Mouse (Mus musculus) testis, postnatal 10 days (tissue): ENCODE measurements around the gene C1ra.
"Not testable (repeated sequence)": the region's sequence is repeated elsewhere in the genome, so short reads cannot be mapped to it uniquely, and the experiment has no call there.

Source experiments
- DNase-seq: peaks from one replicate; pipeline ENCODE4 v3.0.0; 2021; ENCODE audit warnings: low spot score

The C1ra gene

DNA sequence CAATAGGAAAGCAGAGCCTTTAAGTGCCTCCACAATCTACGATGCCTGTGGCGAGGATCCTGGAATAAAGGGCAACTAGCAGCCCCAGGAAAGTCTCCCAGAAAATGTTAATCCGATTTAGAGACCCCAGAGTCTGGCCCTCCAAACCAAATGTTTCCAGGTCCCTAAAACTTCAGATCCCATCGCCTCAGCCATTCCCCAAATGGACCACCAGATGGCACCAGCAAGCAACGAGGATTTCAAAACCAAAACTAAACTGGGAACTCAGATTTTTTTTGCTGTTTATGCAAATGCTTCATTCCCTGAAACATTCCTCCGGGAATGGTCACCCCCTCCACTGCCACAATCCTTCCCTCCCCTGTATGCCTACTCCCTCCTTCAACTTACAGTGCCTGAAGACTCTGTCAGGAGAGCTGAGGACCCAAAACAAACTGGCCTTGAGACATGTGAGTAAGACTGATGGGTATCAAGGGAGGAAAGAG lies at the start of gene C1ra:
C1ra (plus strand) TSS at position 51 of the 482 bp plus-strand sequence.
- DNase-seq, result peak; percentile 76

DNA sequence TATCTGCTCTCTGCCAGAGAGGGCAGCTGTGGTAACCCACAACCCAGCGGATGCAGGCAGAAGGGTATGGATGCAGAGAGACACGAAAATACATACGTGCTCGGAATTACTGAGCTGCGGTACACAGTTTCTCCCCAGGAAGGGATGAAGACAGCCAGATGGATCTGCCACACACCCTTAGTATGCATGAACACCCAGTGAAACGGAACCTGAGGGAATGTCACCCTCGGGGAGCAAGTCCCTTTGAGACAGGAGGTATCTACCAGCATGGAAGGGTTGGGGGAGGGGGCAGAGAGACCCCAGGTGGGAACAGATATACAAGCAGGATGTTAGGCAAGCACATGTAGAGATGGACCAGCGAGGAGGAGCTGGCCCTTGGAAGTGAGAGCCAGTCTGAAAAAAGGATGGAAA lies 48.3 kb upstream of the C1ra start:
- DNase-seq, result no peak

DNA sequence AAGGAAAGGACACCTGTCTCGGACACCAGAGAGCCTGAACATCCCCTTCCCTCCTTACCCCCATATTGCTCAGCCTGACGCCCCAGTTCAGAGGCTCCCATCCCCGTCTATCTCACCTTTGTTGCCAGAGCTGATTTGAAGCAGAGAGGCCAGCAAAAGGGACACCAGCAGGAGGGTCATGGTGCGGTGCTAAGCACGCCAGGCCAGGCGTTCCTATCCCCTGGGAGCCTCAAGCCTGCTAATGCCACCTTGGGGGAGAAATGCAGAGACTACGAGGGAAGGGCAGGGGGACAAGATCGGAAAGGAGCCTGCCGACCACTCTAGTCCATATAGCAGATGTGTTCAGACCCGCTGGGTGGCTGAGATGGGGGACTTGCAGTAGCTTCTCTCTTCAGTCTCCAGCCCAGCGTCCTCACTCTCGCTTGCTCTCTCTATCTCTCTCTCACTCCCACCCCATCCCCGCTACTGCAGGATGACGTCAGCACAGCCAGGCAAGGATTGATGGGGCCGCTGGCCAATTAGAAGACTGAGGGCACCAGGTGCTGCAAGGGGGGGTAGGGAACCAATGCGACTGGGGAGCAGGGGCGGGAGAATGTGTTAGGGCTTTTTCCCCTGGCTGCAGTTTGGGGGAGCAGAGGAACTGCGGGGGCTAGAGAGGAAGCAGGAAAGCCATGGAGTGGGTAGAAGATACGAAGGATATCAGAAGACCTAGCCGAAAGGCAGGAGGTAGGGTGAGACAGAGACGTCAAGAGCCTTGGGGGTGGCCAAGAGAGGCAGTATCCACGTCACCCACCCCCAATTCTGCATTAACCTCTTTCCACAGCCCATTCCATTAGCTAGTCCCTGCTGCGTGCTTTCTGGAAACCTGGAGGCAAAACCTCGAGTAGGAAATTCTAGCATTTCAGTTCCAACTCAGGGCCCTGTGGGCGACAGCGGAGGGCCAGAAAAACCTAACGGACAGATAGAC lies 47.6 kb upstream of the C1ra start, which contains the start of gene Clstn3:
Clstn3 (minus strand) TSS at position 490 of the 967 bp plus-strand sequence.
- peak; percentile 82 for DNase-seq

DNA sequence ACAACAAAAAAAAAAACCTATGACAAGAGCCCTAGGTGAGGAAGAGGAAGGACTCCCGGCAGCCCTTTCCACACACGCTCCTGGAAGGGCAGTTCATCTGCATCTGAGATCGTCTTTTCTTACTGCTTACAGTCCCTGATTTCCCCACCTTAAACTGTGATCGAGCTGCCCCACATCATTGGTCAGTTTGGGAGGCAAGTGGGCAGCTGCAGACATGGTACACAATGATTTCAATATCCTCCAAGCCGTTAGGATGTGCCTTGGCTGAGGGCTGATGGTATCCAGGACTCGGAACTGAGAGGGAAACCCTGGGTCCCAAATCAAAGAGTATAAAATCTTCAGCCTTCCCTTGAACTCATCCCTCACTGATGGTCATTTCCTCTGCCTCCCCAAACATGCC lies 46.9 kb upstream of the C1ra start:
- DNase-seq, result no peak

DNA sequence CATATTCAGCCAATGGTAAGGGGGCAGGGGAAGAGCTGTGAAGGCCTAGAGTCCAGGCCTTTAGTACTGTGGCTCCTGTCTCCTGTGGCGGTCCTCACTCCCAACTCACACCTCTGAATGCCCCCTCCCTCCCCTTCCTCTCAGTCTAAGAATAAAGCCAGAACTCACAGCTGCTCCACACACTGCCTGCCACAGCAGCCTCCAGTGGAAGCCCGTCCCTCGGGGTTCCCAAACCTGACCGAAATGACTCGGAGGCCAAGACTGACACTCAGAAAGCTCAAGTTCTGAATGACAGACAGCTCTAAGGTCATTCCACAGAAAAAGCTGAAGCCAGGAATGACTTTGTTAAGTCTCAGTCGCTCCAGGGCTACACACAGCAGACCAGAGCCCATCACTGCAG lies 46.5 kb upstream of the C1ra start:
- DNase-seq, result no peak

DNA sequence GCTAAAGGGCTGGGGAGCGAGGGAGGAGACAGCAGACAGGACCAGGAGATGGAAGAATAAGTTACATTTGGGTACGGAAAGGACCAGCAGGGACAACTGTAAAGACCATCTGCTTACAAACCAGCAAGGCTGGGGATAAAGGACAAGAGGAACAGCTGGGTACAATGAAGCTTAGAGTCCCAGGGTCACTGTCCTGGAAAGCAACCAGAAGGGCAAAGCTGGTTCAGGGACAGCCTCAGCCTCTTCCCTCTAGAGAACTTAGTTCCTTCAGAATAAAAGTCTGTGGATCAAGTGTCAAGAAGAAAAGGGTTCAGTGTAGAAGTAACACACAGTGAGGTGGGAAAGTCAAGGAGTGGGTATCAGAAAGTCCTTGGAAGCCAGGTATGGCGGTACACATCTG lies 41.1 kb upstream of the C1ra start:
- no peak for DNase-seq

DNA sequence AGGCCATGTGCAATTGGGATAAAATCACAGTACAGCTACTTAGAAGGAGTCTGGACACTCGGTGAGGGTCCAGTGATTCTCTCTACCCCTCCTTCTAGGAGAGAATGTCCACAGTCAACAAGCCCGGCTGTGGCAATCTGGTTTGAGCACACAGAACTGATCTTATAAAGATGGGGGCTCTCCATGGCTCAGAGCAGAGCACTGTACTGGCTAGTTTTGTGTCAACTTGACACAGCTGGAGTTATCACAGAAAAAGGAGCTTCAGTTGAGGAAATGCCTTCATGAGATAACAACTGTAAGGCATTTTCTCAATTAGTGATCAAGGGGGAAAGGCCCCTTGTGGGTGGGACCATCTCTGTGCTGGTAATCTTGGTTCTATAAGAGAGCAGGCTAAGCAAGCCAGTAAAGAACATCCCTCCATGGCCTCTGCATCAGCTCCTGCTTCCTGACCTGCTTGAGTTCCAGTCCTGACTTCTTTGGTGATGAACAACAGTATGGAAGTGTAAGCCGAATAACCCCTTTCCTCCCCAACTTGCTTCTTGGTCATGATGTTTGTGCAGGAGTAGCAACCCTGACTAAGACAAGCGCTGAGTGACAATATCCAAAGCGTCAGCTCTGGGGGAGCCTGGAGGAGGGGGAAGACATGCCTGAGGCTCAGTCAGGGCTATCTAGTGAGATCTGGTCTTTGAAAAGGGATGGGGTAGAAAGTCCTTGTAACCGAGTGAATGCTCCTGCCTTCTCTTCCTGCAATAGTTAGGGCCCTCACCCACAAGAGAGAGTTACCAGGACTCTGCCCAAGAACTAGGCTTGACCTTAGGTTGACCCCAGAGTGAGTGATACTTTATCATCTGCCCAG lies 40.2 kb upstream of the C1ra start:
- not testable (repeated sequence) for DNase-seq

DNA sequence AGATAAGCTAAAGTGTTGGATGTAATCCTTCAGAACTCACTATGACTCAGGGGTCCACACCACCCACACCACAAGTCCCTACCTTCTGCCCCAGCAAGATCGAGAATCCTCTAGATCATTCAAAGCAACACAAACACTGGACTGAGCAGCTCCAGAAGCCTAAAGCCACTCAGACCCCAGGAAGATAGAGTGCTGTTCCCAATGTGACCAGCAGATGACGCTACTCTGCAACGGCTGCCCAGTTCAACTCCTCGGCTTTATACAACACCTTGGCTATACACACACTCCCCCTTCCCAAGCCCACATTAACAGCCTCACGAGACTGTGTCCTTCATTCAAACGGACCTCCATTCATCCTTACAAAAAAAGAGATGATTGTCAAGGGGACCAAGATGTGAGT lies 39.4 kb upstream of the C1ra start:
- peak; percentile 84 for DNase-seq

DNA sequence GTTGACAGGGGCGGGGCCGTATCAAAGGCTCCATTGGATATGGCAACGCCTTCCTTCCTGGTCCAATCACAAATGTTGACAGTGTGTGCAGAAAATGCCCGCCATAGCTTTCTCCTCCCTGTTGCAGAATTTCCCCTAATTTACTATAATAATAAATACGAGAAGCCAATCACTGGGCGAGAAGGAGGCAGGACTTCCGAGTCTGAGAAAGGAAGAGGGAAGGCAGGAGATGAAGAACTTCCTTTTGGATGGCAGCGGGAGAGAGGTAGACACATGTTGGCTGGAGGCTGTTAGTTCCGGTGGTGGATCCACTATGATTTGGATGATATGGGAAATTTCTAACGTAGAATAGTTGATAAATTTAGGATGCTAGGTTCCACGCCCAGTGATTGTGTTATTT lies 37.6 kb upstream of the C1ra start:
- no peak for DNase-seq

DNA sequence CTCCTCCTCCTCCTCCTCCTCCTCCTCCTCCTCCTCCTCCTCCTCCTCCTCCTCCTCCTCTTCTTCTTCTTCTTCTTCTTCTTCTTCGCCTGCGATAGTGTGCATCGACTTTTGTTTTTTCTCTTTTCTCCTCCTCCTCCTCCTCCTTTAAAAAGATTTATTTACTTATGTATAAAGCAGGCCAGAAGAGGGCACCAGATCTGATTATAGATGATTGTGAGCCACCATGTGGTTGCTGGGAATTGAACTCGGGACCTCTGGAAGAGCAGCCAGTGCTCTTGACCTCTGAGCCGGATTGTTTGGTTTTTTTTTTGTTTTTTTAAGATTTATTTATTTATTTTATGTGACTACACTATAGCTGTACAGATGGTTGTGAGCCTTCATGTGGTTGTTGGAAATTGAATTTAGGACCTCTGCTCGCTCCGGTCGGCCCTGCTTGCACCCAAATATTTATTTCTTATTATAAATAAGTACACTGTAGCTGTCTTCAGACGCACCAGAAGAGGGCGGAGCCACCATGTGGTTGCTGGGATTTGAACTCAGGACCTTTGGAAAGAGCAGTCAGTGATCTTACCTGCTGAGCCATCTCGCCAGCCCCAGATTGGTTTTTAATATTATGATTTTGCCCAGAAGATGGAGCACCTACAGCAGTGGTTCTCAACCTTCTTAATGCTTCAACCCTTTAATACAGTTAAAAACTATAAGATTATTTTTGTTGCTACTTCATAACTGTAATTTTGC lies 36.7 kb upstream of the C1ra start:
- DNase-seq, result not testable (repeated sequence)

DNA sequence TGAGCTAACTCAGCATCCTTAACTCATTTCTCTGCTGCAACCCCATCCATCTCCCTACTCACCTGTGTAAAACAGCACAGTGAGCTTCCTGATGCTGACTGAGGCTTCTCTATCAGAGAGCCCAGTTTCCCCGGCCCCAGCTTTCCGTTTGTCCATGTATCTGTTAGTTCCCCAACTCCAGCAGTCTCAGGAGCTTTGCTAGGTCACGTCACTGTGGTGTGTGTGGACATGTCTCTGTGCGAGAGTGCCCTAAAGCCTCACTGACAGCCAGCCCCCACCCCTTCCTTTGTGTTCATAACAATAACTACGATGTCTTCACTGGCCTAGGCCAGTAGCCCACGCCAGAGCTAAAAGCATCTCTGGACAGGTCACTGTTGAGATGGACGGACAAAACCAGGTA lies 36.0 kb upstream of the C1ra start:
- no peak for DNase-seq

DNA sequence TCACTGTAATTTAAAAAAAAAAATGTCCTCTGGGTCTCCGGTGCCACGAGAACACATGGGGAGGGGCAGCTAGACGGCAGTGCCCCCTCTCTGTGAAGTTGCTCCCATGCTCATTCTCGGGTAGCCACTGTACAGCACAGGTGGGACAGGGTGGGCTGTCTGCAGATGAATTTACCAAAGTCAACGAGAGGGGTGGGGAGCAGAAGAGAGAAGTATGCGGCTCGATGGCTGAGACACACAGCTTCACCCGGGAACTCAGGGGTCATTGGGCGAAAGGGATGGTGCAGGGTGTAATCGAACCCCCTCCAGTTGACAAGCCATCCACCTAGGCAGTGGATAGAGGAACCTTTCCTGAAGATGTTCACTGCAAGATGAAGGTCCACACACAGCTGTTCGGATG lies 35.4 kb upstream of the C1ra start:
- DNase-seq, result no peak

DNA sequence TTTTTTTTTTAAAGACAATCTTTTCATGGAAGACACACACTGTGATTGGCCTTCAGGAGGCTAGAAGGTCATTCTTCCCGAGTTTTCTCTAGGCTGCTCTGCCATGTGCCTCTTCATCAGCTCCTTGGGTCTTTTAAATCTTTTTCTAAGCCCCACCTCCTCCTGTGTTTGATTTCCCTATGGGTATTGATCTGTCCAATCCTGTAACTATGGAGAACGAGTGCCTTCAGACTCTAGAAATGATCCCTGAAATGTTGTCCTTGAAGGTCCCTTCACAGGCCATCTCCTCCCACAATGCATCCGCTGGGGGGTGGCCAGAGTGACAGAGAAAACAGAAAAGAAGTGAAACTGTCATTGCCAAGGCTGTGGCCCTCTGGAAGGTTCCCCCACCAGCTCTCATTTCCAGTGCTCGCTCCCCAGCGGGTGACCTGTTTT lies 35.0 kb upstream of the C1ra start:
- no peak for DNase-seq

DNA sequence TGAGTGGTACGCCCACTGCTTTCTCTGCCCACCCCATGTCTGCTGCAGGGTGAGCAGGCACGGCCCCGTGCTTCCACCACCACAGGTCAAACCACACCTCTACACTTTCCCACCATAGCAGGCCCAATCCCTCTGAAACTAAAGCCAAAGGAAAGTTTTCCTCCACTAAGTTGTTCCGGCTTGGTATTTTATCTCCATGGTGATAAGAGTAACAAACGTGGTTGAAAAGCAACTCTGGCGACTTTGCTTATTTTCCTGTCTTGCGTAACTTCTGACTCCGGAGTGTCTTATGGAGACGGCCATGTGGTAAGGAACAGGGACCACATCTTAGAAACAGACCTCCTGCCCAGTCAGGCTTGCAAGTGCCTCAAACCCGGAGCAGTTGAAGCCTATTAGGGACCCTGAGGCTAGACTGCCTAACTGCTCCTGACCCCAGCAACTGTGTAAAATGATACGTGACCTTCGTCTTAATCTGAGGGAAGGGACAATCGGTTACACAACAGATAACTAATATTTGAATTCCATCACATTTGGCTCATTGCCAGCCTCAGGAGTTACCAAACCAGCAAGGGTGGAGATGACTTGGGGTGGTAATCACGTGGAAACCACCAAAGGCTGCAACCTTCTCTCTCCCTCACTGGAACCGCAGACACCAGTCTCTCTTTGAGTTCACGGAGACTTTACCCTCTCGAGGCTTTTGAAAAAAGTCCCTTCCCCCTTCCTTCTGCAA lies 34.1 kb upstream of the C1ra start:
- DNase-seq, result no peak

DNA sequence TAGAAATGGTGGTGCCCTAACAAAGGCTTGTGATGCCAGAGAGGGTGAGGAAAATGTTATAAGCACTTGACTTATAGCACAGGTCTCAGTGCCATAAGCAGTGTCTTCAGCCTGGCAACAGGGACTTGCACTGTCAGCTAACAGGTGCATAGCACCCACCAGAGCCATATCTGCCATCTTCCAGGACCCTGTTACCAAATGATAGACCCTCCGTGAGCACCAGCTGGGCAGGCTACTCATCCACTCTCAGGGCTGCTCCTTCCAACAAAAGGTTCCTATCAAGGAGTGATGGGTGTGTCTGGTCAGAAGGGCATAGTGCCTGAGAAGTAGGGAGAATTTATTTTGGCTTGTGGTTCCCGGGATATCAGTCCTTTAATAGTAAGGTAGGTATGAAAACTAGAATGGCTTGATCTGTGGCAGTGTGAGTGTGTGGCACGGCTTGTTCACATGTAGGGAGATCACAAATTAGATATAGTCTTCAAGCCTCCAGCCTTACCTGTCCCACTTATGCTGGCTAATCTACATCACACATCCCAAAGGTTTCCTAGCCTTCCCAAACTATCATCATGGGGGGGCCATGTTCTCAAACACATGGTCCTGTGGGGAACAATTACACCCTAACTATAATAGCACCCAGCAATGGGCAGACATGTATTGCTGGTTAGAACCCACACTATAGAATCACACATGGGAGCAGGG lies 33.2 kb upstream of the C1ra start:
- DNase-seq, result no peak

DNA sequence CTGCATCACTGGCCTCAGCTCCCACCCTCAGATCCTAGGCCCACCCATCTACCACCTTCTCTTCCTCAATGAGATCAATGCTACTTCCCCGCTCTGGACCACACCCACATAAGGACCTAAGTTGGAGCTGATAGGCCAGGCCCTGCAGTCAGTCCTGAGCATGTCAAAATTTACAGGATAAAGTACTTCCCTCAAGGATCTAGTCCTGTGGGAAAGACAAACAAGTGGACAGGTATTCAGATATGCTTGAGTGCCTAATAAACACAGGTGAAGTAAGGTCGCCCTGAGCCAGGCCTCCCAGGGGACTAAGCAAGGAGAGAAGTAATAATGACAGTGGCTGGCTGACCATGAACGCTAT lies 32.7 kb upstream of the C1ra start:
- no peak for DNase-seq

DNA sequence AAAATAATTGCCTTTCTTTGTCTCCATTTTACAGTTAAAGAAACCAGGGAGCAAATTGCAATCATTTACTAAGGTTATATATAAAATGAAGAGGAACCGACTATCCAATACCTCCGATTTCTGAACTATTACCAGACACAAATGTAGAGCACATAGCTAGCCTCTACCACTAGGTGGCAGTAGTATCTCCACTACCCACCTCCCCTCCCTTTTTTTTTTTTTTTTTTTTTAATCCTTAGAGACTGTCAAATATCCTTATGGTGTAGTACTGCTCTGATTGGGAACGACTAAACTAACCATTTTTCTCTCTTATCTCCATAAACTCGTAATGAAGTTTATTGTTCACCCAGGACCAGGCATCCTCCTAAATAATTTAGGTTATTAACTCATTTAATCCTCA lies 31.9 kb upstream of the C1ra start:
- no peak for DNase-seq

DNA sequence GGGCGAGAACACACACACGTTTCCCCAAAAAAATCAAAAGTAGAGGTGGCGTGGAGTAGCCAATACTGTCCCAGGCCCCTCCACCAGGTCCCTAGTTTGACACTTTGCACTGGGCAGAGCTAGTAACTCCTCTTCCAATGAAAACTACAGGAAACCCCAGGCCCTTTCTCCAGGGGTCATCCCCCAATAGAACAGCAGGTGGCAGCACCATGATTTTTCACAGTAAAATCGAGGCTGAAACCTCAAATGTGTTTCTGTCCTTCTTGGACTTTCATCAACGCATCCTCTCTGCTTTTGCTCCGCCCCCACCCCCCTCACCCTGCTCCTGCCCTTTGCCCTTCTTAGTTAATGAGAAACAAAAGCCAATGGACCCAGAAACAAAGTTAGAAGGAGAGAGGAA lies 30.6 kb upstream of the C1ra start:
- peak; percentile 82 for DNase-seq

DNA sequence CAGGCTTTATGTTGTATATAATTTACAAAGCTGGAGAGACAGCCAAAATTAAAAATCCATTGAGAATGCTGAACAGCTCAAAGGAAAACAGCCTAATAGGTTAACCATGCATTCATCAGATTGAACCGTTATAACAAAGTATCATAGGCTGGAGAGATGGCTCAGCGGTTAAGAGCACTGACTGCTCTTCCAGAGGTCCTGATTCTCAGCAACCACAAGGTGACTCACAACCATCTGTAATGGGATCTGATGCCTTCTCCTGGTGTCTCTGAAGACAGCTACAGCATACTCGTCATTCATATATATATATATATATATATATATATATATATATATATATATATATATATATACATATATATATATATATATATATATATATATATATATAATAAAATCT lies 28.4 kb upstream of the C1ra start:
- DNase-seq, result not testable (repeated sequence)

DNA sequence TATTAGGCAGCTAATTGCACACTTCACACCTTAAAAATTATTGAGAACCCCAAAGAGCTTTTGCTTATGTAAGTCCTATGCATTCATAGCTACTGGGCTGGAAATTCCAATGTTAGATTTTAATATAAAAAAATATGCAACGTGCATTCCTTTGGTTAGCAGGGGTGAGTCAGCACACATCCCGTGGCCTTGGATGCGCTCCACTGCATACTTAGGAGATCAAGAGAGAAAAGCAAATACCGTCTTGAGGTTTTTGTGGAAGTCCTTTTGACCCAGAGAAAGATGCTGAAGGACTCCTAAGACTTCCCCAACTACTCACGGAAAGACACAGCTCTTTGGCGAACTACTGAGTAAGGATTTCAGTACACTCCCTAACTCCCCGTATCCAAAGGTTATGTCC lies 27.4 kb upstream of the C1ra start:
- no peak for DNase-seq
